Mouse (Mus musculus) hindbrain, embryonic 10.5 days (tissue): ENCODE measurements around the gene Myl6b. TPM values are rescaled to one million over a fixed set of nuclear protein-coding genes. Genes with fewer than 3 reads are reported as not detected.

Experiments used
- DNase-seq: peaks from one replicate; pipeline ENCODE4 v3.0.0-alpha.2; 2017; ENCODE audit warnings: low spot score
- H3K27ac ChIP-seq: fragments of 300-500 bp; sonication (generic); 2 replicates; pipeline ENCODE4 v1.5.1; 2016; ENCODE audit warnings: mild to moderate bottlenecking, moderate library complexity
- H3K27me3 ChIP-seq: fragments of 300-500 bp; sonication (generic); 2 replicates; pipeline ENCODE4 v1.6.1; 2016; ENCODE audit warnings: mild to moderate bottlenecking; ENCODE audit not compliant: poor library complexity, insufficient read depth, severe bottlenecking
- H3K36me3 ChIP-seq: fragments of 300-500 bp; sonication (generic); 2 replicates; pipeline ENCODE4 v1.6.1; 2016; ENCODE audit warnings: mild to moderate bottlenecking, moderate library complexity
- H3K4me1 ChIP-seq: fragments of 300-500 bp; sonication (generic); replicated peaks from 2 replicates; pipeline ENCODE4 v1.6.1; 2016; ENCODE audit warnings: mild to moderate bottlenecking
- H3K4me3 ChIP-seq: fragments of 300-500 bp; sonication (generic); 2 replicates; pipeline ENCODE4 v1.5.1; 2016; ENCODE audit warnings: mild to moderate bottlenecking, moderate library complexity
- H3K9me3 ChIP-seq: fragments of 300-500 bp; sonication (generic); 2 replicates; pipeline ENCODE4 v1.6.1; 2016; ENCODE audit warnings: mild to moderate bottlenecking, moderate library complexity
- WGBS: fragments of 180-500 bp; shearing (Covaris S2); methylation state at CpG from one replicate; pipeline ENCODE4 v1.1.7; 2016; 5-methylcytosine and 5-hydroxymethylcytosine counted together
- polyA plus RNA-seq: library from polyadenylated mRNA; unstranded; fragments of >200 nt; fragmentation: Nextera tagmentation; extraction: Ambion mirVana; gene quantifications from 2 replicates; pipeline ENCODE4 v1.2.1, GENCODE M21; 2016

Gene Myl6b
- polyA plus RNA-seq, 1 experiment from 2014 or later = 2.8 TPM

DNA sequence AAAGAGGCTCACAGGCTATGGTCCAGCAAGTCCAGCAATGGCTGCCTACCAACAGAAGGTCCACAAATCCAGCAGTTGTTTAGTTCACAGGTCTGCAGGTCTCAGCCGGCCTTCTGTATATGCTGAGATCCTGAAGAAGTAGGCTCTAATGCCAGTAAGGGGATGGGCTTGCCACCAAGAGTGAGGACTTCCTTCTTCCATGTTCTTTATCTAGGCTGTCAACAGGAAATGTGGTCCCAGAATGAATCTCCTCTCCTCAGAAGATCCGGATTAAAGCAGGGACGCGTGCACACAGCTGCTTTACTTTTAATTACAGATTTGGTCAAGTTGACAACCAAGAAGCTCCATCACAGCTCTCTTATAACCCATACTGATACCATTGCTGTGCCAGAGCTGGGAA is 53.1 kb downstream of the Myl6b start:
- H3K4me1 ChIP-seq = no peaks in the 10 kb centered on the region
- H3K9me3 ChIP-seq = no peaks in the 10 kb centered on the region
- H3K27me3 ChIP-seq = no peaks in the 10 kb centered on the region
- H3K27ac ChIP-seq = no peak overlapping the region
- 83% methylated on average over 4 of the region's 4 CpGs for WGBS
- no peak for DNase-seq
- H3K36me3 ChIP-seq = peaks cover 25% of the 10 kb centered on the region
- no peak overlapping the region for H3K4me3 ChIP-seq

DNA sequence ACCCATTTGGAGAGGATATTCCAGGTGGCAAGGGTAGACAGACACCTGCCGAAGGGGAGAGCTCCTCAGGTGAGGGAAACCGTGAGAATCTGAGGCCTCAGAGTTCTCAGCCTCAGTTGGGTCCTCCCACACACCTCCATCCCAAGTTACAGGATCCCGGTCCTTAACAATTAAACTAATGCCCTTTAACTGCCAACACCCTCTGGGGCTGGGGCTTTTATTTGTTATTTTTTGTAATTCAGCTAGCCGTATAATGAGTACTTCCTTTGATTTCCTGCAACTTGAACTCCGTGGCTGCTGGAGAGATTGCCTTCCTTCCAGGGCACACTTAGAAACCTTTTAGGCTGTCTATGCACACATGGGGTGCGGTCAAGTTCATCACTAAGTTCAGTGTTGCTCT is 54.1 kb downstream of the Myl6b start:
- no peaks in the 10 kb centered on the region for H3K27me3 ChIP-seq
- no peak overlapping the region for H3K27ac ChIP-seq
- H3K9me3 ChIP-seq = no peaks in the 10 kb centered on the region
- no peak for DNase-seq
- no peaks in the 10 kb centered on the region for H3K4me1 ChIP-seq
- H3K36me3 ChIP-seq = peaks cover 35% of the 10 kb centered on the region
- no peak overlapping the region for H3K4me3 ChIP-seq
- WGBS = 80% methylated on average over 6 of the region's 6 CpGs

Other genes with a start within 250 kb of the Myl6b start
- gene Apon, start 244.6 kb downstream of the Myl6b start, polyA plus RNA-seq = 0.54 and 0.56 TPM in 2 replicates
- not detected in 2 replicates for gene Apof, start 230.0 kb downstream of the Myl6b start, polyA plus RNA-seq
- 14.6 and 19.3 TPM in 2 replicates for gene Stat2, start 228.1 kb downstream of the Myl6b start, polyA plus RNA-seq
- not detected in 2 replicates for gene Il23a, start 199.9 kb downstream of the Myl6b start, polyA plus RNA-seq
- 42.5 and 43.7 TPM in 2 replicates for gene Pan2, start 195.3 kb downstream of the Myl6b start, polyA plus RNA-seq
- gene Cnpy2, start 176.2 kb downstream of the Myl6b start, polyA plus RNA-seq = 252 and 259 TPM in 2 replicates
- 231 and 232 TPM in 2 replicates for gene Cs, start 161.0 kb downstream of the Myl6b start, polyA plus RNA-seq
- gene Coq10a, start 129.7 kb downstream of the Myl6b start, polyA plus RNA-seq = 14.5 and 21.6 TPM in 2 replicates
- gene Ankrd52, start 121.6 kb downstream of the Myl6b start, polyA plus RNA-seq = 9.6 and 10.3 TPM in 2 replicates
- gene Slc39a5, start 97.5 kb downstream of the Myl6b start, polyA plus RNA-seq = 0.55 TPM in 1 of 2 replicates, not detected in the other
- 144 and 147 TPM in 2 replicates for gene Nabp2, start 87.2 kb downstream of the Myl6b start, polyA plus RNA-seq
- gene Rnf41, start 87.0 kb downstream of the Myl6b start, polyA plus RNA-seq = 46.7 and 48.0 TPM in 2 replicates
- gene Smarcc2, start 39.4 kb downstream of the Myl6b start, polyA plus RNA-seq = 72.2 and 106 TPM in 2 replicates
- 866 and 958 TPM in 2 replicates for gene Myl6, start 4.5 kb downstream of the Myl6b start, polyA plus RNA-seq
- gene Esyt1, start 27.2 kb upstream of the Myl6b start, polyA plus RNA-seq = 20.2 and 22.0 TPM in 2 replicates
- 16.9 and 19.9 TPM in 2 replicates for gene Zc3h10, start 49.1 kb upstream of the Myl6b start, polyA plus RNA-seq
- 2,868 and 3,332 TPM in 2 replicates for gene Rpl41, start 50.6 kb upstream of the Myl6b start, polyA plus RNA-seq
- 205 and 257 TPM in 2 replicates for gene Pa2g4, start 67.3 kb upstream of the Myl6b start, polyA plus RNA-seq
- 5.0 and 13.5 TPM in 2 replicates for gene Erbb3, start 91.0 kb upstream of the Myl6b start, polyA plus RNA-seq
- 472 and 519 TPM in 2 replicates for gene Rps26, start 128.1 kb upstream of the Myl6b start, polyA plus RNA-seq
- gene Ikzf4, start 147.3 kb upstream of the Myl6b start, polyA plus RNA-seq = 2.6 and 3.5 TPM in 2 replicates
- 11.1 and 14.6 TPM in 2 replicates for gene Suox, start 175.4 kb upstream of the Myl6b start, polyA plus RNA-seq
- 73.5 and 86.0 TPM in 2 replicates for gene Rab5b, start 197.6 kb upstream of the Myl6b start, polyA plus RNA-seq
- gene Pmel, start 205.5 kb upstream of the Myl6b start, polyA plus RNA-seq = 7.1 and 7.3 TPM in 2 replicates
- 91.0 and 109 TPM in 2 replicates for gene Cdk2, start 206.3 kb upstream of the Myl6b start, polyA plus RNA-seq
- 4.1 and 4.4 TPM in 2 replicates for gene Dgka, start 246.2 kb upstream of the Myl6b start, polyA plus RNA-seq
- 54.7 and 62.2 TPM in 2 replicates for gene Pym1, start 249.2 kb upstream of the Myl6b start, polyA plus RNA-seq